Mouse (Mus musculus): ENCODE measurements at regions not wholly inside any gene's neighbourhood (a gene's known extent, or its start where the extent isn't known, plus 50 kb on each side); places are given as distances from the start of the nearest gene placed in this dataset.

- no peak overlapping the region for H3K4me2 ChIP-seq (ENCODE audit: low read depth)
- no peak overlapping the region for H3ac ChIP-seq (ENCODE audit: control insufficient read depth, insufficient read length)
- H3K4me3 ChIP-seq: no peak overlapping the region
- no peaks in the 10 kb centered on the region for H3K36me3 ChIP-seq (ENCODE audit: control insufficient read depth, insufficient read depth)
- no peak for TF ChIP-seq TCF12 (IDR thresholded peaks at IDR 0.05; ENCODE audit: insufficient read depth, poor library complexity, severe bottlenecking)
- TF ChIP-seq REST (IDR thresholded peaks at IDR 0.05; ENCODE audit: insufficient read depth, insufficient read length): no peak
- no peak for TF ChIP-seq POLR2A (IDR thresholded peaks at IDR 0.05; ENCODE audit: insufficient read length, low read depth)
- TF ChIP-seq MYOG (IDR thresholded peaks at IDR 0.05; ENCODE audit: control insufficient read depth in 1 of 3, insufficient read depth in 1 of 3, insufficient read length in 2 of 3, low read depth in 2 of 3): no peak
- TF ChIP-seq SRF (IDR thresholded peaks at IDR 0.05; ENCODE audit: control insufficient read depth, insufficient read length, low read depth): no peak
- TF ChIP-seq E2F4 (IDR thresholded peaks at IDR 0.05; ENCODE audit: insufficient read depth): no peak
- TF ChIP-seq MYOD1 (IDR thresholded peaks at IDR 0.05; ENCODE audit: control insufficient read depth in 1 of 3, insufficient read length in 2 of 3, low read depth in 2 of 3): no peak
- no peak for TF ChIP-seq CEBPB (IDR thresholded peaks at IDR 0.05; ENCODE audit: insufficient read depth, poor library complexity, severe bottlenecking)
- no peak for TF ChIP-seq TCF3 (IDR thresholded peaks at IDR 0.05; ENCODE audit: insufficient read length, low read depth)
- TF ChIP-seq MAX (IDR thresholded peaks at IDR 0.05; ENCODE audit: low read depth): no peak
- no peaks in the 10 kb centered on the region for H3K79me2 ChIP-seq (ENCODE audit: control insufficient read depth, insufficient read depth)
- H3K27me3 ChIP-seq (ENCODE audit: control insufficient read depth, insufficient read depth, insufficient read length): no peaks in the 10 kb centered on the region
These were observed 89.3 kb upstream of the Gm10295 start for GRCm38 (mm10) chr7:71440330-71441240.

DNA sequence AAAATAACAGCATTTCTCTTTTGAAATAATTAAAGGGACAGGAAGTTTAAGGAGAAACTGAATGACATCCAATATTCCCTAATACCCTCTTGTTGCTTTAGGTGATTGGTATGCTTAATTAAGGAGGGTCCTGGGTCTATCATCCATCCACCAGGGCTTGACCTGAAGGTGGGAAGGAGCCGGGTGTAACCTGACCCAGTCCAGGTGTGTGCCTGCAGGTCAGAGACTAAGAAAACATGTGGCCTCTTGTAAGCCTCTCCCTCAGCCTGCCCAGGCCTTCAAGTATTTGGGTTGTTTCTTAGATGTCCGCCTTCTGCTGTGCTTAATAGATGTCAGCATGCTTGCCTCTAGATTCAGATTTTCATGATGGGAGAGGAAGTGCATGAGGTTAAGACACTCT lies 74.7 kb upstream of the Gm10295 start:
- no peaks in the 10 kb centered on the region for H3K27me3 ChIP-seq (ENCODE audit: control insufficient read depth, insufficient read depth, insufficient read length)
- no peaks in the 10 kb centered on the region for H3K36me3 ChIP-seq (ENCODE audit: control insufficient read depth, insufficient read depth)
- no peak overlapping the region for H3ac ChIP-seq (ENCODE audit: control insufficient read depth, insufficient read length)
- no peak overlapping the region for H3K4me2 ChIP-seq (ENCODE audit: low read depth)
- H3K79me2 ChIP-seq (ENCODE audit: control insufficient read depth, insufficient read depth): no peaks in the 10 kb centered on the region
- no peak overlapping the region for H3K4me3 ChIP-seq
- TF ChIP-seq MYOD1 (IDR thresholded peaks at IDR 0.05; ENCODE audit: control insufficient read depth in 1 of 3, insufficient read length in 2 of 3, low read depth in 2 of 3) (no peak), MYOG (IDR thresholded peaks at IDR 0.05; ENCODE audit: control insufficient read depth in 1 of 3, insufficient read depth in 1 of 3, insufficient read length in 2 of 3, low read depth in 2 of 3) (no peak), POLR2AphosphoS2 (IDR thresholded peaks at IDR 0.05; ENCODE audit: insufficient read length, low read depth) (no peak), POLR2A (IDR thresholded peaks at IDR 0.05; ENCODE audit: insufficient read length, low read depth) (no peak), MAX (IDR thresholded peaks at IDR 0.05; ENCODE audit: low read depth) (no peak), E2F4 (IDR thresholded peaks at IDR 0.05; ENCODE audit: insufficient read depth) (no peak), CEBPB (IDR thresholded peaks at IDR 0.05; ENCODE audit: insufficient read depth, poor library complexity, severe bottlenecking) (no peak), TCF3 (IDR thresholded peaks at IDR 0.05; ENCODE audit: insufficient read length, low read depth) (no peak), USF1 (IDR thresholded peaks at IDR 0.05; ENCODE audit: low read depth) (no peak), REST (IDR thresholded peaks at IDR 0.05; ENCODE audit: insufficient read depth, insufficient read length) (no peak), SRF (IDR thresholded peaks at IDR 0.05; ENCODE audit: control insufficient read depth, insufficient read length, low read depth) (no peak), TCF12 (IDR thresholded peaks at IDR 0.05; ENCODE audit: insufficient read depth, poor library complexity, severe bottlenecking) (no peak)

- Histone ChIP-seq H3ac (ENCODE audit: control insufficient read depth, insufficient read length) (no peak overlapping the region), H3K79me2 (ENCODE audit: control insufficient read depth, insufficient read depth) (no peaks in the 10 kb centered on the region), H3K4me2 (ENCODE audit: low read depth) (no peak overlapping the region), H3K36me3 (ENCODE audit: control insufficient read depth, insufficient read depth) (no peaks in the 10 kb centered on the region), H3K4me3 (no peak overlapping the region), H3K27me3 (ENCODE audit: control insufficient read depth, insufficient read depth, insufficient read length) (no peaks in the 10 kb centered on the region)
- no peak for TF ChIP-seq SRF (IDR thresholded peaks at IDR 0.05; ENCODE audit: control insufficient read depth, insufficient read length, low read depth)
- no peak for TF ChIP-seq MYOD1 (IDR thresholded peaks at IDR 0.05; ENCODE audit: control insufficient read depth in 1 of 3, insufficient read length in 2 of 3, low read depth in 2 of 3)
- no peak for TF ChIP-seq TCF3 (IDR thresholded peaks at IDR 0.05; ENCODE audit: insufficient read length, low read depth)
- no peak for TF ChIP-seq REST (IDR thresholded peaks at IDR 0.05; ENCODE audit: insufficient read depth, insufficient read length)
- no peak for TF ChIP-seq POLR2A (IDR thresholded peaks at IDR 0.05; ENCODE audit: insufficient read length, low read depth)
- TF ChIP-seq CEBPB (IDR thresholded peaks at IDR 0.05; ENCODE audit: insufficient read depth, poor library complexity, severe bottlenecking): no peak
- TF ChIP-seq E2F4 (IDR thresholded peaks at IDR 0.05; ENCODE audit: insufficient read depth): no peak
- TF ChIP-seq MAX (IDR thresholded peaks at IDR 0.05; ENCODE audit: low read depth): no peak
- TF ChIP-seq USF1 (IDR thresholded peaks at IDR 0.05; ENCODE audit: low read depth): no peak
- no peak for TF ChIP-seq POLR2AphosphoS2 (IDR thresholded peaks at IDR 0.05; ENCODE audit: insufficient read length, low read depth)
- TF ChIP-seq TCF12 (IDR thresholded peaks at IDR 0.05; ENCODE audit: insufficient read depth, poor library complexity, severe bottlenecking): no peak
- TF ChIP-seq MYOG (IDR thresholded peaks at IDR 0.05; ENCODE audit: control insufficient read depth in 1 of 3, insufficient read depth in 1 of 3, insufficient read length in 2 of 3, low read depth in 2 of 3): no peak
These were observed 68.0 kb upstream of the Gm10295 start for GRCm38 (mm10) chr7:71419261-71419660.

DNA sequence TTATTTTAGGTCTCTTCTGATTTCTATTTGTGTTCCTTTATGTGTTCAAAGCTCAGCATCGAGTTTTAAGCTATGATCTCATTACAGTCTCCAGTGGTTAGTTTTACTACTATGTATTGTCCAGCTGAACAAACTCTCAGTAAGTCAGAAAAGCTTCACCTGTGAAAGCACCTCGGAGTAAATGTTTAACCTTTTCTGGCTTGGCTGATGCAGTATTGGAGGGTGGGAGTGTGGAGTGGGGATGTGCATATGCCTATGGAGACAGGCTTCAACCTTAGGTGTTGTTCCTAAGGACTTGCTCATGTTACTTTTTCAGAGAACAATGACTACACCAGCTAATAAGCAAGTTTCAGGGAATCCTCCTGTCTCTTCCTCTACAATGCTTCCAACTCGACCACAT lies 67.6 kb upstream of the Gm10295 start:
- no peaks in the 10 kb centered on the region for H3K36me3 ChIP-seq (ENCODE audit: control insufficient read depth, insufficient read depth)
- H3K4me2 ChIP-seq (ENCODE audit: low read depth): no peak overlapping the region
- no peaks in the 10 kb centered on the region for H3K27me3 ChIP-seq (ENCODE audit: control insufficient read depth, insufficient read depth, insufficient read length)
- H3ac ChIP-seq (ENCODE audit: control insufficient read depth, insufficient read length): no peak overlapping the region
- no peaks in the 10 kb centered on the region for H3K79me2 ChIP-seq (ENCODE audit: control insufficient read depth, insufficient read depth)
- H3K4me3 ChIP-seq: no peak overlapping the region
- TF ChIP-seq POLR2A (IDR thresholded peaks at IDR 0.05; ENCODE audit: insufficient read length, low read depth) (no peak), MYOG (IDR thresholded peaks at IDR 0.05; ENCODE audit: control insufficient read depth in 1 of 3, insufficient read depth in 1 of 3, insufficient read length in 2 of 3, low read depth in 2 of 3) (no peak), TCF12 (IDR thresholded peaks at IDR 0.05; ENCODE audit: insufficient read depth, poor library complexity, severe bottlenecking) (no peak), REST (IDR thresholded peaks at IDR 0.05; ENCODE audit: insufficient read depth, insufficient read length) (no peak), TCF3 (IDR thresholded peaks at IDR 0.05; ENCODE audit: insufficient read length, low read depth) (no peak), POLR2AphosphoS2 (IDR thresholded peaks at IDR 0.05; ENCODE audit: insufficient read length, low read depth) (no peak)

All from myocyte (in vitro differentiated cells).